Mouse (Mus musculus) E14TG2a.4 (cell line): ENCODE data around the gene Cebpg.

ENCODE experiments used
- H3K27me3 ChIP-seq: 2 replicates; pipeline ENCODE4 v1.6.1; 2014; ENCODE audit warnings: low read length, control low read depth; ENCODE audit not compliant: insufficient read depth
- H3K36me3 ChIP-seq: 2 replicates; pipeline ENCODE4 v1.6.1; 2014; ENCODE audit warnings: low read length, control low read depth; ENCODE audit not compliant: insufficient read depth
- H3K4me1 ChIP-seq: replicated peaks from 2 replicates; pipeline ENCODE4 v1.6.1; 2014; ENCODE audit warnings: low read depth, low read length, control low read depth
- H3K4me3 ChIP-seq: replicated peaks from 2 replicates; pipeline ENCODE4 v1.5.1; 2014; ENCODE audit warnings: mild to moderate bottlenecking, low read length
- H3K9me3 ChIP-seq: 2 replicates; pipeline ENCODE4 v1.6.1; 2014; ENCODE audit warnings: low read length, control low read depth
- CTCF ChIP-seq: conservative IDR thresholded peaks from 2 replicates; pipeline ENCODE4 v1.5.1; 2014; ENCODE audit warnings: low read length
- NANOG ChIP-seq: IDR thresholded peaks from 2 replicates; pipeline ENCODE4 v1.6.1; 2014; ENCODE audit warnings: borderline replicate concordance, low read length, mixed read lengths
- POU5F1 ChIP-seq: IDR thresholded peaks from 2 replicates; pipeline ENCODE4 v1.6.1; 2014; ENCODE audit warnings: low read length, borderline replicate concordance

Cebpg gene

GRCm38 (mm10) chr7:35080843-35081338 is 24.5 kb upstream of the Cebpg start:
- no peaks in the 10 kb centered on the region for H3K9me3 ChIP-seq
- TF ChIP-seq NANOG (no peak), CTCF (no peak), POU5F1 (no peak)
- H3K27me3 ChIP-seq = peaks cover 29% of the 10 kb centered on the region
- no peak overlapping the region for H3K4me3 ChIP-seq
- peaks cover 2% of the 10 kb centered on the region; the same call in 1 of the 2 replicates for H3K4me1 ChIP-seq
- no peaks in the 10 kb centered on the region for H3K36me3 ChIP-seq

- H3K4me3 ChIP-seq = no peak overlapping the region
- 0 out of 2 replicates have a peak, but pooled peaks cover 3% of the 10 kb centered on the region for H3K27me3 ChIP-seq
- no peaks in the 10 kb centered on the region; the same call in 1 of the 2 replicates for H3K4me1 ChIP-seq
- TF ChIP-seq CTCF (no peak), NANOG (no peak), POU5F1 (no peak)
- H3K36me3 ChIP-seq = no peaks in the 10 kb centered on the region
- no peaks in the 10 kb centered on the region for H3K9me3 ChIP-seq
Measured at GRCm38 (mm10) chr7:35076645-35077044, 20.3 kb upstream of the Cebpg start.

DNA sequence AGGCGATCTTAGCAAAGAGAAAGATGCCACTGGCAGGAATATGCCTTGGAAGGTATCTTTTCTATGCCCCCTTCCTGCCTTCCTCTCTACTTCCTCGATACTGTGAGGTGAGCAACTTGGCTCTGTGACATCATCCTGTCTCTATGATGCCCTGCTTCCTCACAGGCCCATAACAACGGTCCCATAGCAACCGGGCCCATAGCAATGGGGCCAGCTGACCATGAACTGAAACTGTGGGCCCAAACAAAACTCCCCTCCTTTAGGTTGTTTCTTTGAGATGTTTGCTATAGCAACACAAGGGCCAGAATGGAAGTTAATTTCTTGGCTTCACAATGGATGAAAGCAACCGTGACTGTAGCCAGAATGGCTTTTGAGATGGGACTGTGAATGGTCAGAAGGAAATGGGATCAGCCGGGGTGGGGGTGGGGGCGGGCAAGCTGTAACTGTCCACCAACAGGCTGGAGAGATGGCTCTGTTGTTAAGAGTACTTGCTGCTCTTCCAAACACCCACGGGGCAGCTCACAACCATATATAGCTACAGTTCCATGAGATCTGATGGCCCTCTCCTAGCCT is 10.4 kb upstream of the Cebpg start:
- Histone ChIP-seq H3K36me3 (no peaks in the 10 kb centered on the region), H3K4me1 (peaks cover 6% of the 10 kb centered on the region; the same call in 1 of the 2 replicates), H3K4me3 (no peak overlapping the region), H3K9me3 (no peaks in the 10 kb centered on the region), H3K27me3 (0 out of 2 replicates have a peak, but pooled peaks cover 7% of the 10 kb centered on the region)
- TF ChIP-seq CTCF (no peak), NANOG (no peak), POU5F1 (no peak)

- TF ChIP-seq POU5F1 = no peak
- TF ChIP-seq NANOG = no peak
- no peak for TF ChIP-seq CTCF
- H3K4me3 ChIP-seq = no peak overlapping the region
- peaks cover 6% of the 10 kb centered on the region; the same call in 1 of the 2 replicates for H3K4me1 ChIP-seq
- H3K9me3 ChIP-seq = no peaks in the 10 kb centered on the region
- H3K27me3 ChIP-seq = 0 out of 2 replicates have a peak, but pooled peaks cover 7% of the 10 kb centered on the region
- no peaks in the 10 kb centered on the region for H3K36me3 ChIP-seq
Measured at GRCm38 (mm10) chr7:35065958-35066357, 9.6 kb upstream of the Cebpg start.

DNA sequence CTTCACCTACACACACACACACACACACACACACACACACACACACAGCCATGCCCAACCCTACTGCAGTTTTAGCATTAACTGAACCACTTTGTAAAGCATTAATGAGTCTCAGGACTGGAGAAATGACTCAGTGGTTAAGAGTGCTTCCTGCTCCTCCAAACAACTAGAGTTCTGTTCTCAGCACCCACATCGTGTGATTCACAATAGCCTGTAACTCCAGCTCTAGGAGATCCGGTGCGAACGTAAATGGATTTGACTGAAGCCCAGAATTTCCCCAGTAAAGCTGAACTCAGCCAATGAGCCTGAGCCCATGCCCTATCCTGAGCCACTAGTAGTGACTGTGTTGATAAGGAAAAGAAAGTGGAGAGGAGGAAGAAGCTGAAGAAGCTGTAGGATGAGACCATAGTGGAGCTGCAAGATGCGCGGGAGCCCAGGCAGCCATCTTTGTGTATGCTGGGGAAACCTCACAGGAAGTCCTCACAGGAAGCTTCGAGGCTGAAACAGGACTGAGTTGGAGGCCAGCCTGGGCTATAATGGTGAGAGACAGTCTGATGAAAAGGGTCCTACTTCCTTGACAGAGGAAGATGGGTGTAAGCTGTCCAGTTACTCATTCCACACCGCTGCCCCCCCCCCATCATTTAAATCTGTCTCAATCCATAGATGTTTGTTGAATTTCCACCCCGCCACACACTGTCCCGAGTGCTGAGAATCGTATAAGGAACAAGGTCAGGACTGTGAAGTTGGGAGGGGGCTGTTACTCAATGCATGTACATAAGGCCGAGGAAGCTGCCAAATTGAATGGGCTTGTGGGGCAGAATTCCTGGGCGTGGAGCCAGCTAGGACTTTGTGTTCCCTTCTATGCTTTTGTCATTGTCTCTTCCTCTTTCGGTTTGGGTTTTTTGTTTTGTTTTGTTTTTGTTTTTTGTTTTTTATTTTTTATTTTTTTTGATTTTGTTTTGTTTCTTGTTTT is 8.2 kb upstream of the Cebpg start:
- H3K4me1 ChIP-seq = peaks cover 6% of the 10 kb centered on the region; the same call in 1 of the 2 replicates
- H3K4me3 ChIP-seq = no peak overlapping the region
- peaks cover 8% of the 10 kb centered on the region for H3K9me3 ChIP-seq
- H3K36me3 ChIP-seq = no peaks in the 10 kb centered on the region
- TF ChIP-seq NANOG (no peak), POU5F1 (no peak), CTCF (no peak)
- H3K27me3 ChIP-seq = 0 out of 2 replicates have a peak, but pooled peaks cover 7% of the 10 kb centered on the region

DNA sequence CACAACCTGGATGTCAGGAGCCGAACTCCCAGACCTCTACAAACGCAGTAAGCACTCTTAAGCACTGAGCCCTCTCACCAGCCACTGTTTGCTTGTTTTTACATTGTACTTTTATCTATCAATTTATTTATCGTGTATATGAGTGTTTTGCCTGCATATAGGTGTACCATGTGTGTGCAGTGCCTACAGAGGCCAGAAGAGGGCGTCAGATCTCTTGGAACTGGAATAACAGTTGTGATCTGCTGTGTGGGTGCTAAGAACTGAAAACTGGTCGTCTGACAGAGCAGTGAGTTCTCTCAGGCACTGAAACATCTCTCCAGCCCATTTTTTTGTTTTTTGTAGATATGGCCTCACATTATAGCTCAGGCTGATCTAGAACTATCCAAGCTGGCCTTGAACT is 3.1 kb upstream of the Cebpg start:
- Histone ChIP-seq H3K27me3 (no peaks in the 10 kb centered on the region), H3K36me3 (no peaks in the 10 kb centered on the region), H3K9me3 (peaks cover 10% of the 10 kb centered on the region), H3K4me3 (no peak overlapping the region), H3K4me1 (peaks cover 21% of the 10 kb centered on the region)
- TF ChIP-seq CTCF (peak; percentile 49), NANOG (no peak), POU5F1 (no peak)

DNA sequence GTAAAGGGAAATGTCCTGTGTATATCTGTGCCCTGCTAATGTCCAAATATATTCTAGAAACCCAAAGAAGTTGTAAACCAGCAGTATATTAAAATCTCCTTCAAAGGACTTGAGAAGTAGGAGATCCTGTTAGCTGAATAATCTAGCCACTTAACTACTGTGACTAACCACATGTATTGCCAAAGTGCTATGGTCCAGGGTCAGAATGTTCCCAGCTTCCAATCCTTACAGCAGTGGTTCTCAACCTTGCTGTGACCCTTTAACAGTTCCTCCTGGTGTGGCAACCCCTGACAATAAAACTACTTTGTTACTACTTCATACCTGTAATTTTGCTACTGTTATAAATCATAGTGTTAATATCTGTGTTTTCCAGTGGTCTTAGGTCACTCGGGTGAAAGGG is 2.0 kb upstream of the Cebpg start:
- H3K27me3 ChIP-seq = no peaks in the 10 kb centered on the region
- peaks cover 4% of the 10 kb centered on the region; the same call in 1 of the 2 replicates for H3K36me3 ChIP-seq
- TF ChIP-seq NANOG = no peak
- no peak for TF ChIP-seq POU5F1
- no peak for TF ChIP-seq CTCF
- H3K4me3 ChIP-seq = no peak overlapping the region
- H3K9me3 ChIP-seq = peaks cover 10% of the 10 kb centered on the region
- peaks cover 24% of the 10 kb centered on the region for H3K4me1 ChIP-seq

DNA sequence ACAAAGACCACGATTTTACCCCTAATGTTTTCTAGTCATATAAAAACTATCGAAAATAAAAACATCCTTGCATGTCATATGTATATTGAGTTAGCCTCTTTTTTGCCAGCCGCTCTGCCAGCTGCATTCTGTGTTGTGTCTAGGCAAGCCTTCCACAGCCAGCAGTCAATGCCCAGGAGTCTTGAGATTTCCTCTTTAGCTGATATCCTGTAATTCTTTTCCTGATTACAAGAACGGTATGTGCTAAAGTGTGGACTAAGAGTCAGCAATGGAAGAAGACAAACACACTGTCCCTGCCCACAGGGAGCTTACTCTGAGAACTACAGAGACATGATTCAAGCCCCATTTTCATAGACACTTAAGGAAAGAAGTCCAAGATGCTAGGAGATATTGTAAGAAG is 1.2 kb upstream of the Cebpg start:
- Histone ChIP-seq H3K9me3 (peaks cover 10% of the 10 kb centered on the region), H3K4me1 (peaks cover 28% of the 10 kb centered on the region), H3K4me3 (no peak overlapping the region), H3K27me3 (no peaks in the 10 kb centered on the region), H3K36me3 (peaks cover 7% of the 10 kb centered on the region; the same call in 1 of the 2 replicates)
- TF ChIP-seq CTCF = no peak
- TF ChIP-seq POU5F1 = no peak
- TF ChIP-seq NANOG = no peak
